Mouse (Mus musculus) gastrocnemius, postnatal 25 days (tissue): ENCODE data around the gene Nbea. TPM values are rescaled to one million over a fixed set of nuclear protein-coding genes. Genes with fewer than 3 reads are reported as not detected.

Source experiments
- DNase-seq: peaks from one replicate; pipeline ENCODE4 v3.0.0; 2022
- long read RNA-seq, 2 experiments: library from polyadenylated mRNA; stranded (forward); transcript quantifications; one replicate each; pipeline ENCODE4 v2.0.0; 2021
- total RNA-seq, 2 experiments: library from RNA; stranded (reverse); gene quantifications; 1 replicate in 1 of 2; 2 replicates in 1 of 2; pipeline ENCODE4 v1.2.3; 2021

Nbea gene
- 1 to 10 TPM; 3.8 to 4.9 TPM for total RNA-seq
- long read RNA-seq, experiment 1, partial matches to known transcripts: 0 of 1 reads
- long read RNA-seq, experiment 1, other reads (novel, unspliced or antisense): 0 of 1 reads
- long read RNA-seq, experiment 2, partial matches to known transcripts: 1 of 2 reads
- long read RNA-seq, experiment 2, other reads (novel, unspliced or antisense): 0 of 2 reads

- peak; percentile 78 for DNase-seq
These were observed at the start of gene Nbea for GRCm38 (mm10) chr3:56183159-56184133. Gene Nbea (minus strand): TSS chr3:56183701.

DNA sequence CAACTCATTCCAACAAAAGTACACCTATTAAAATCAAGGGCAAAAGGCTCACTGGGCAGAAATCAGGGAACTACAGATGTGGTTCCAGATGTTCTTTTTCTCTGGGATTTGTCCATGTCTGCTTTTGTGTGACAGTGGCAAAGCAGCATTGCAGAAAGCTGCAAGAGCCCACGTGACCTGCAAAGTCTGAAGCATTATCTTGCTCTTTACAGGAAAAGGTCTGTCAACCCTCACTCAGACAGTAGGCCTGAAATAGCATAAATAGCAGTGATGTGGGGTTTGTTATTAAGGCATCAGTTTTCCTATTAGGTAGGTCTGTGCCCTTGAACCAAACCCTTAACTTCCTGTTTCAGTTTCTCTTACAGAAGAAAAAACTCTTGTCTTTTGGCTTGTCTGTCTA lies 45.8 kb upstream of the Nbea start:
- DNase-seq: no peak

GRCm38 (mm10) chr3:56215989-56216388 lies 32.5 kb upstream of the Nbea start:
- DNase-seq: no peak

DNA sequence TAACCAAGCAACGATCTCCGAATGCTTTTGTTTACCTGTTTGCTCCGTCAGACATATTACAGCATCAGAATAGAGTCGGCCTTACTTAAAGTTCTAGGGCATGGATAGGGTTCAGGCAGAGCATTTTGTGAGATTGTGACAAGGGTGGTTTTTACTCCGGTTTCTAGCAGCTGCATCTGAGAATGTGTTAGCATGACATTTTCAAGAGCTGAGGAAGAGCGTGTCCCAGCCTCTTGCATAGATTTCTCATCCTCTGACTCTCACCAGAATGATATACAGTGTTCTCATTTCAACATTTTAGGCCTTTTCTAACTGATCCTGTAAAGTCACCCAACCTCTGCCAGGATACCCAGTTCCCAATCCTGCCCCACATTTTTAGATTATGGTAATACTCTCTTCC lies 20.5 kb upstream of the Nbea start:
- DNase-seq: no peak

DNA sequence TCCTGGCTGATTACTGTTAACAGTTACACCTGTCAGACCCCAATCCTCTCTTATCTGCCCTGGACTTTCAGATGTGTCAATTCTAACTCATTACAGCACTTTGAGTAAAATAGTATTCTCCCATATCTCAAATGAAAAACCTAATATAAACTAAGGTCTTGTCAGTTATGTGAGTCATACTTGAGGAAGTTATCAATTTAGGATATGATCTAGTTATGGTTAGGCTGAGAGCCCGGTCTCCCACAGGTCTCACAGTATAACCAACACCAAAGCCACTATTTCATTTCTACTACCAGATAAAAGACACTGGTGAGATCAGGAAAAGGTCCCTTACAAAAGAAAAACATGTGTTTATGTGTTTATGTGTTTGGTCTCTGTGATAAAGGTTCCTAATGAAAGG lies 4.7 kb upstream of the Nbea start:
- DNase-seq: no peak

GRCm38 (mm10) chr3:56187131-56187779 lies 3.8 kb upstream of the Nbea start:
- DNase-seq: no peak

DNA sequence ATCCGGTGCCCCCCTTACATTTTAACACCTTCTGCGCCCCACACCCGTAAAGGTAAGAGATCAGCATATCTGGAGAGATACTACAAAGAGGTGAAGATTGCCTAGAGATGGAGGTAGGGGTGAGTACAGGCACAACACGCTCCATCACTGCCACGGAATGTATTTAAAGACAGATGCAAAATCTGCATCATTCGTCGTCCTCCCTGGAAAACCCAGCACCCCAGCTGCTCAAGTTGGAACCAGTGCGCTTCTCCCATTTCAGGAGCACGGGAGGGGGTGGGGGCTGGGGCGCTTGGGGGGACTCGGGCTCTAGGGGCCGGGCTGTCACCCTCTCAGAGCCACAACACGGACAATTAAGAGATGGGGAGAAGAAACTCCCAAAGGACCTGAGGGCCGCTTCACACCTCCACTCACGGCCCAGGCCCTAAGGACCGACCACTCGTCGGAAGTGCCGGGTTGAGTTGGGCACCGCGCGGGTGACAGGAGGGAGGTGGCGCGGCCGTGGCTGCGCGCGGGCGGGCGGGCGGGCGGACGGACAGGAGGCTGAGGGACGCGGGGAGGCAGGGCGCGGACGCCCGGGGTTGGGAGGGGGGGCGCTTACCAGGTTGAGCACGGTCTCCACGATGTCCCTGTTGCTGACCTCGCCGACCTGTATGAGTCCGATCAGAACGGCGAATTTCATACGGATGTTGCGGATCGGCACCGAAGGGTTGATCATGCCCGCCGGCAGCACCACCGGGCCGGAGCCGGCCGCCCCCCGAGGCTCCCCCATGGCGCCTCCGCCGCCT lies 936 bp downstream of the Nbea start:
- DNase-seq: peak; percentile 5

DNA sequence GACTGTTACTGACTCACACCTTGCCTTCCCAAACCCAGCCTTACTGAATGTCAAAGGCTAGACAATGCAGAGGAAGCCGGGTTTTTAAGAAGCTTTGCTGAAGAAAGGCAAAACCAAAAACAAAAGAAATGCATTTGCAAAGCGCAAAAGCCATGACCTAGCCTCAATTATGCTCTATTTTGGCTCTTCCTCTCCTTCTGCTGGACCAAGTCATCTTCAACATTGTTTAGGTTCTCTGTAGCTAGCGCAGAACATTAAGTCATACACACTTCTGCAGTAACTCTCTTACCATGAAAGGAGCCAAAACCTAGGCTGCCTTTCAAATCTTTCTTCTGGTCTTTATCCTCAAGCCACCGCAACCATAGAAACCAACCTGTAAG lies 1.5 kb downstream of the Nbea start:
- no peak for DNase-seq

- DNase-seq: no peak
These were observed 2.5 kb downstream of the Nbea start for GRCm38 (mm10) chr3:56181025-56181424.

GRCm38 (mm10) chr3:56157864-56158263 lies 25.6 kb downstream of the Nbea start:
- DNase-seq: no peak

GRCm38 (mm10) chr3:56126674-56127073 lies 56.8 kb downstream of the Nbea start:
- no peak for DNase-seq

DNA sequence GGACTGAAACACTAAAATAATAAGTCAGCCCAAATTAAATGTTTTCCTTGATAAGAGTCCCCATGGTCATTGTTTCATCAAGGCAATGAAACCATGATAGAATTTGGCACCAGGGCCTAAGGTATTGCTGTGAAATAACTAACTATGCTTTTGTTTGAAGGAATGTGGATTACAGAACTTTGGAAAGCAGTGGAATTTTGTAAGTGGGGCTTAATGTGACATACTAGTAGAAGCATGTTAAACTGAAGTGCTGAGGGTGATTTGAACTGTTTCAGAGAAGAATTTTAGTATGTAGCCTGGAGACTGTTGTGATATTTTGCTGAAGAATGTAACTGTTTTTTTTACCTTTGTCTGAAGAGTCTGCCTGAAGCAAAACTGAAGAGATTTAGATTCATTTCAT lies 66.9 kb downstream of the Nbea start:
- DNase-seq: no peak

DNA sequence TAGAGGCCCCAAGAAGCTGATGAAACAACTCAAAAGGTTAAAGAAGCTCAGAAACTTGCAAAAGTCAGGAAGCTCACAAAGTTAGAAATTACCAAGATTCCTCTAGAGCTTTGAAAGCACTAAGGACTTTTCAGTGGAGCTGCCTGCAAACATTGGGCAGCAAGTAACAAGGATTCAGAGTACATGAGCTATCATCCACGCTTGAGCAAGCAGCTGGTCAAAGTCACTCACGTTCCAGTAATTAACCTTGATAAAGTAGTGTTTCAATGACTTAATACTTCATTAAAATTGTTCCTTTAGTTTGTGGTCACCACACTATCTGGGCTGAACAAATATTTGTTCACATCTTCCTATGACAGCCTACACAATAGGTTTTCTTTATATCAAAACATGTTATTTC lies 75.4 kb downstream of the Nbea start:
- DNase-seq: no peak

DNA sequence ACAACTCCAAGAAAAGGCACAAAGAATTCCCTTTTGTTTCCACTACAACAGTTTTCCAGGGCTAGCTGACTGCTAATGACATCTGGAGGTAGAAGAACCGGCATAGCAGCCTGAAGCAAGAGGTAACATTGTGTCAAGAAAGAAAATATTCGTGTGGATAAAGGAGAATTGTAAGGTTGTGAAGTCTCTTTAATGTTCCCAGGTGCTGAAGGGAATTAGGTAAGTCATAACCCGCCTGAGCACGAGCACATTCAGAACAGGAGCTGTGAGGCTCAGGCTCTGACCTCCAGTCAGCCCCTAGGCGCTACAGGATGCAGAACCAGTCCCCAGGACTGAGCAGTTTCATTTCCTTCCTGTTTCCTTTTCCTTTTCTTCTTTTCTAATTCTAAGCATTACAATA lies 86.4 kb downstream of the Nbea start:
- no peak for DNase-seq

GRCm38 (mm10) chr3:56079015-56079612 lies 104.4 kb downstream of the Nbea start:
- no peak for DNase-seq

DNA sequence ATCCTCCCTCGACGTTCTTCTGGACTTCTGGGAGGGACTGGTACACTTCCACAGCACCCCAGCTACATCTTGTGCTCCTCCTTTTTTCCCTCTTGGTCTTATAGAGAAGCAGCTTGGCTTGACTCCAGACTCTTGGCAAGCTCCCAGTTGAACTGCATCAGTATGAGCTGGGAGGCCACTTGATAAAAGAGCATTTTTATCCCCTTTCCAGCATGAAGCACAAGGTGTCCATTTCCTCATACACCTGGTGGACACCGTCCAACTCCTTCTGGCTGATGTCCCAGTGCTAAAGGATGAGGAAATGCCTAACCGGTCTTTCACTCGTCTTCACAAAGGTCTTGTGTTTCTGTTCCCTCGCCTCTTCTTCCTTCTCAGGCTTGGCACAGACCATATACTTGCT lies 115.7 kb downstream of the Nbea start:
- no peak for DNase-seq

DNA sequence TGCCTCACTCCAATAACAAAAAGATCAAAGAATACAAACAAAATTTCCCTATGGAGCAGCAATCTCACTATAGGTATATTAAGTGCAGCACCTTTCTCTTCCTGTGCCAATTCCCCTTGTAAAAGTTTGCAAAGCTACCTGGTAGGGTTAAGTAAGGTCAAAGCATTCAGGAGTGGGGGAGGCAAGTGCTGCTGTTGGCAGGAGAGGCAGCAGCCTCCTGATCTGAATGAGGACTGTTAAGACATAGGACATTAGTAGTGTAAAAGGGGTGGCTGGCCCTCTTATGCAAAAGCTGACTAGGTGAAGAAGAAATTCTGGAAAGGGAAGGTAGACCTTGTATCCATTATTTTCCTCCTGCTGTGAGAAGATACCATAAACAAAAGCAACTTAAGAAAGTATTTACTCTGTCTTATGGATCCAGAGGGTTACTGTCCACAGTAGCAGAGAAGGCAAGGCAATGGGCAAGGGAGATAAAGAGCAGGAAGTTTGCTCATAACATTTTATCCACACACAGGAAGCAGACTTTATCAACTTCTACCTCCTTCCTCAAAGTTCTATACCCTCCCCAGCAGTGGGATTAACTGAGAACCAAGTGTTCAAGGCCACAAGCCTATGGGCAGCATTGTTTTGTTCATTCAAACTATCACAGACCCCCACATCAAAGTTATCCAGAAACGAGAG lies 117.0 kb downstream of the Nbea start:
- no peak for DNase-seq

- DNase-seq: no peak
These were observed 118.3 kb downstream of the Nbea start for GRCm38 (mm10) chr3:56065234-56065633.

- DNase-seq: no peak
These were observed 137.7 kb downstream of the Nbea start for GRCm38 (mm10) chr3:56045659-56046336.

- DNase-seq: no peak
These were observed 140.4 kb downstream of the Nbea start for GRCm38 (mm10) chr3:56043091-56043490.

- no peak for DNase-seq
These were observed 144.0 kb downstream of the Nbea start for GRCm38 (mm10) chr3:56039494-56039893.
